Mouse (Mus musculus) stomach, embryonic 14.5 days (tissue): ENCODE measurements around the gene Tmub2. TPM values are rescaled to one million over a fixed set of nuclear protein-coding genes. Genes with fewer than 3 reads are reported as not detected.
A peak's percentile ranks its signal among the peaks of the same experiment; 100 is the strongest.

Source experiments
- ATAC-seq: fragments of 200-750 bp; cut with Nextera tagmentation; 2 replicates; pipeline ENCODE4 v1.8.0; 2017; ENCODE audit warnings: low read depth, moderate TSS enrichment; ENCODE audit not compliant: insufficient number of reproducible peaks, insufficient read depth, low FRiP score
- H3K27ac ChIP-seq: fragments of 300-500 bp; sonication (generic); 2 replicates; pipeline ENCODE4 v1.5.1; 2014; ENCODE audit warnings: mild to moderate bottlenecking, low read length, moderate library complexity, mixed read lengths
- H3K27me3 ChIP-seq: fragments of 300-500 bp; sonication (generic); 2 replicates; pipeline ENCODE4 v1.6.1; 2014; ENCODE audit warnings: low read length, control low read depth, mixed read lengths; ENCODE audit not compliant: control insufficient read depth, insufficient read depth
- H3K36me3 ChIP-seq: fragments of 300-500 bp; sonication (generic); 2 replicates; pipeline ENCODE4 v1.6.1; 2014; ENCODE audit warnings: mild to moderate bottlenecking, control low read depth, low read length, moderate library complexity, mixed read lengths; ENCODE audit not compliant: control insufficient read depth, insufficient read depth
- H3K4me1 ChIP-seq: fragments of 300-500 bp; sonication (generic); 2 replicates; pipeline ENCODE4 v1.6.1; 2014; ENCODE audit warnings: low read length, control low read depth, mixed read lengths; ENCODE audit not compliant: control insufficient read depth, insufficient read depth
- H3K4me2 ChIP-seq: fragments of 300-500 bp; sonication (generic); replicated peaks from 2 replicates; pipeline ENCODE4 v1.6.1; 2014; ENCODE audit warnings: low read depth, low read length, control low read depth
- H3K4me3 ChIP-seq: fragments of 300-500 bp; sonication (generic); 2 replicates; pipeline ENCODE4 v1.5.1; 2014; ENCODE audit warnings: low read depth, low read length, control low read depth
- H3K9ac ChIP-seq: fragments of 300-500 bp; sonication (generic); replicated peaks from 2 replicates; pipeline ENCODE4 v1.6.1; 2014; ENCODE audit warnings: low read depth, mild to moderate bottlenecking, control low read depth, low read length, moderate library complexity, mixed read lengths
- H3K9me3 ChIP-seq: fragments of 300-500 bp; sonication (generic); 2 replicates; pipeline ENCODE4 v1.6.1; 2016; ENCODE audit warnings: low read depth, low read length, control low read depth; ENCODE audit not compliant: control insufficient read depth
- WGBS: fragments of 180-500 bp; shearing (Covaris S2); extraction: QIAGEN DNeasy Blood & Tissue Kit; methylation state at CpG from one replicate; pipeline ENCODE4 v1.1.7; 2014; 5-methylcytosine and 5-hydroxymethylcytosine counted together
- polyA plus RNA-seq: library from polyadenylated mRNA; unstranded; fragments of >200 nt; fragmentation: Nextera tagmentation; extraction: Ambion mirVana; gene quantifications from 2 replicates; pipeline ENCODE4 v1.2.1, GENCODE M21; 2014

Tmub2 gene
- polyA plus RNA-seq, 1 experiment from 2014 or later: 53.0 TPM

DNA sequence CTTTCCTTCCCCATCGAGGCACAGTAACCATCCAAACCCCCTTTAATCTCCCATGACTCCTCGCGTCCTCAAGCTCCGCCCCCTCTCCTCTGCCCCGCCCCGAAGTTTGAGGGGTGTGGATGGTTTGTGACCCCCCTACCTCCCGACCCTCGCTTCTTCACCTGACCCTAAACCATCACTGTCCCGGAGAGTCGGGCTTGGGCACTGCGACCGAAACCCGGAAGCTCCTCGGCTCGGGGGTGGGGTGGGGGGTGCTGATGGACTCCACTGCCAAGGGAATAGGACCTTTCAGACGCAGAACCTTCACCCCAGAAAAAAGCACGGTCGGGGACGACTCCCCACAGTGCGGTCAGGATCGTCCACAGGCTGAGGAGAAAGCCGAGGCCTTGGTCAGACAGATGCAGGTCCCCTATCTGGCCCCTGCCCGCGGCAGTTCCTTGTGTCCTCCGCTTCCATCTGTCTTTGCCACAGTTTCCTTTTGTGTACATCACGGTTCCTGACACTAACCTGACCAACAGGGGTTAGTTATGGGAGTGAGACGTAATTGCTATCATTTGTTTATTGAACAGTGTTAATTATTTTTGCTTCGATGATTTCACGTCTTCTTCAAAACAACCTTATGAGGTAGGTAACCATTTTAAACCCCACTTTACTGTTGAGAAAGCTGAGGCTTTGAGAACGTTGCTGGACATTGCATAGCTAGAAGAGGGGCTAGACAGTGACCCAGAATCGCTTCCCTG, 534 bp downstream of the Tmub2 start:
- H3K4me3 ChIP-seq: peak overlapping the region; percentile 59
- H3K4me2 ChIP-seq: peak overlapping the region; percentile 60
- no peaks in the 10 kb centered on the region for H3K27me3 ChIP-seq
- peak; percentile 69; the same call in 1 of the 2 replicates for ATAC-seq
- no peaks in the 10 kb centered on the region for H3K9me3 ChIP-seq
- peaks cover 7% of the 10 kb centered on the region; the same call in 1 of the 2 replicates for H3K4me1 ChIP-seq
- H3K27ac ChIP-seq: peak overlapping the region; percentile 79
- WGBS: 3% methylated on average over 31 of the region's 31 CpGs
- H3K36me3 ChIP-seq: peaks cover 19% of the 10 kb centered on the region
- H3K9ac ChIP-seq: peak overlapping the region; percentile 57

DNA sequence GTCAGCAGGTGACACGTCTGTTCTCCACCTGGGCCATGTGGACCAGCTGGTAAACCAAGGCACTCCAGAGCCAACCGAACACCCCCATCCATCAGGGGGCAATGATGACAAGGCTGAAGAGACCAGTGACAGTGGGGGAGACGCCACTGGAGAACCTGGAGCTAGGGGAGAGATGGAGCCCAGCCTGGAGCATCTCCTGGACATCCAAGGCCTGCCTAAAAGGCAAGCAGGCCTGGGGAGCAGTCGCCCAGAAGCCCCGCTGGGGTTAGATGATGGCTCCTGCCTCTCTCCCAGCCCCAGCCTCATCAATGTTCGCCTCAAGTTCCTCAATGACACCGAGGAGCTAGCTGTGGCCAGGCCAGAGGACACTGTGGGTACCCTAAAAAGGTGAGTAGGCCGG, 2.8 kb downstream of the Tmub2 start:
- H3K4me3 ChIP-seq: no peak overlapping the region
- H3K4me1 ChIP-seq: peaks cover 7% of the 10 kb centered on the region; the same call in 1 of the 2 replicates
- no peak for ATAC-seq
- no peak overlapping the region for H3K27ac ChIP-seq
- no peaks in the 10 kb centered on the region for H3K9me3 ChIP-seq
- peaks cover 41% of the 10 kb centered on the region for H3K36me3 ChIP-seq
- WGBS: 84% methylated on average over 8 of the region's 8 CpGs
- no peak overlapping the region for H3K4me2 ChIP-seq
- no peak overlapping the region for H3K9ac ChIP-seq
- H3K27me3 ChIP-seq: no peaks in the 10 kb centered on the region

DNA sequence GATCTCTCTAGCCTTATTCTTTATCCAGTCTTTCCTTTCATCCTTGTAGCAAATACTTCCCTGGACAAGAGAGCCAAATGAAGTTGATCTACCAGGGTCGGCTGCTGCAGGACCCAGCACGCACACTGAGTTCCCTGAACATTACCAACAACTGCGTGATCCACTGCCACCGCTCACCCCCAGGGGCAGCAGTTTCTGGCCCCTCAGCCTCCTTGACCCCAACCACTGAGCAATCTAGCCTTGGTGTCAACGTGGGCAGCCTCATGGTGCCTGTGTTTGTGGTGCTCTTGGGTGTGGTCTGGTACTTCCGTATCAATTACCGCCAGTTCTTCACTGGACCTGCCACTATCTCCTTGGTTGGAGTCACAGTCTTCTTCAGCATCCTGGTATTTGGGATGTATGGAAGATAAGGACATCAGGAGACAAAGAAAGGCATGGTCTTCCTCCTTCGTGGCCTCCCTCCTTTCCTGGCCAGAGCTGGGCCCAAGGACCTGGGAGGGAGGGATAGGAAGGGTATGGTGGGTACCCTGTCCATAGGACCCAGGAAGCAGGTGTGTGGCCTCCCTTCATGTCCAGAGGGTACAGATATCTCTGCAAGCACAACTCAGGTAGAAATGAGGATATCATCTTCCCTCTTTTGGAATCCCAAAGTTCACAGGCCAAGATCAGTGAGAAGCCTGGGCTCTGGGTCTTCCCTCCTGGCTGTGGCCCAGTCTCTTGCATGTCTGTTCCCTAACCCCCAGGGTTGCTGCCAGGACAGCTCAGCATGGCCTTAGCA, 3.5 kb downstream of the Tmub2 start:
- no peak overlapping the region for H3K4me2 ChIP-seq
- no peak overlapping the region for H3K27ac ChIP-seq
- H3K4me3 ChIP-seq: no peak overlapping the region
- 86% methylated on average over 8 of the region's 8 CpGs for WGBS
- H3K4me1 ChIP-seq: peaks cover 7% of the 10 kb centered on the region; the same call in 1 of the 2 replicates
- H3K36me3 ChIP-seq: peaks cover 49% of the 10 kb centered on the region
- H3K9me3 ChIP-seq: no peaks in the 10 kb centered on the region
- H3K9ac ChIP-seq: no peak overlapping the region
- H3K27me3 ChIP-seq: no peaks in the 10 kb centered on the region
- no peak for ATAC-seq

DNA sequence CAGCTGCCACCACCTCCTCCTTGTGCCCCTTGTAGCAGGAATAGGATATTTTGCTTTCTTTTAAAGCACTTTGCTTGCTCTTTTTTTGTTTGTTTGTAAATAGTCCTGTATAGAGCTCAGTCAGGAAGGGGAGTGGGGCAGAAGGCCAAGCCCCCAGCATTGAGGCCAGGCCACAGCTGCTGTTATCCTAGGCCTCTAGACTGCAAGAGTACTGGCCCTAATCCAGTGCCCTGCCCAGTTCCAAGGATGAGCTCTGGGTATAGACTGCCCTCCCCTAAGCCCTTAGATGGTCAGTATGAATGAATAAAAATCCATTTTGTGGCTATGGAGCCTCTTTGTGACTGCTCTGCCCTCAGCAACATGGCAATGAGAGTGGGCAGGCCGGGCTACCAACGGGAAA, 4.2 kb downstream of the Tmub2 start:
- Histone ChIP-seq H3K4me1 (peaks cover 7% of the 10 kb centered on the region; the same call in 1 of the 2 replicates), H3K9ac (no peak overlapping the region), H3K4me2 (no peak overlapping the region), H3K36me3 (peaks cover 51% of the 10 kb centered on the region), H3K9me3 (no peaks in the 10 kb centered on the region), H3K27me3 (no peaks in the 10 kb centered on the region), H3K4me3 (no peak overlapping the region), H3K27ac (no peak overlapping the region)
- no peak for ATAC-seq
- WGBS: 71% methylated on average over 2 of the region's 2 CpGs

DNA sequence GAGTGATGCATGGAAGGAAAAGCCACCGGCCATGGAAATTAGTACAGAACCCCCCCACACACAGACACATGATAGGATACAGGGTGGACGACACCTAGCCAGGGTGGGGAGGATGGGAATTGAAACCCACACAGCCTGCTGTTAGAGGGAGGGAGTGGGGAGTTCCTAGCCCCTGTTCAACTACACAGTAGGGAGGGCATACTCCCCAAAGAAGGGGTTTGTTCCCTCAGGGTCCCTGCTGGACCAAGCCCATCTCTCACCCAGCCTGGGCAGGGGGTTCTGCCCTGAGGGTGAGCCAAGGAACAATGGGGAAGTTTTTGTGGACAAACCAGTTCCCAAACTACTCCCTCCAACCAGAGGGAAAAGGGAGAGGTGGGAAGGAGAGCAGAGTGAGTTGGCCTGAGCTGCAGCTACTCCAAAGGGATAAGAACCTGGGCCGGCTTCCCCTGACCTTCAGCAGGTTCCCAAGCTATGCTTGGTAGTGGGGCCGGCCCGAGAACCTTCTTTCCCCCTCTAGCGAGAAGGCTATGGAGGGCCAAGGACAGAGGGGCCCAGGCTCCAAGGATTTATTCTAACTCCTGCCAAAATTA, 4.9 kb downstream of the Tmub2 start:
- peaks cover 51% of the 10 kb centered on the region for H3K36me3 ChIP-seq
- H3K27ac ChIP-seq: no peak overlapping the region
- H3K4me2 ChIP-seq: no peak overlapping the region
- H3K27me3 ChIP-seq: no peaks in the 10 kb centered on the region
- no peaks in the 10 kb centered on the region for H3K9me3 ChIP-seq
- 49% methylated on average over 6 of the region's 6 CpGs for WGBS
- H3K4me1 ChIP-seq: peaks cover 7% of the 10 kb centered on the region
- ATAC-seq: no peak
- H3K4me3 ChIP-seq: no peak overlapping the region
- H3K9ac ChIP-seq: no peak overlapping the region

DNA sequence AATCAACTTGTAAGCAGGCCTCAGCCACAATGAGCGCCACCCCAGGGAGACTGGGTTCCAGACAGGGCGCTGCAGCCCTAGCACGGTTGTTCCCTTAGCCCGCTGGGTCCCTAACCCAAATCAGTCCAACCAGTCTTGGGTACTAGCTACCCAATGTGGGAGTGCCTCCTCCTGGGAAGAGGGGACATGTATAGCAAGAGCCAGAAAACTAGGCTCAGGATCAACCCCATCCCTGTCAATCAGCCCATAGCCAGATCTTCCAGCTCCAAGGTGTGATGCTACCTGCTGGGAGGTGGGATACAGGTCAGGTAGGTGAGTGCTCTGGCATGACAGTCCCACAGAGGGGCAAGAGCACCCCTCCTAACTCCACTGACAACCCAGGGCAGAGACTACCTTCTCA, 5.4 kb downstream of the Tmub2 start:
- peaks cover 12% of the 10 kb centered on the region for H3K4me1 ChIP-seq

DNA sequence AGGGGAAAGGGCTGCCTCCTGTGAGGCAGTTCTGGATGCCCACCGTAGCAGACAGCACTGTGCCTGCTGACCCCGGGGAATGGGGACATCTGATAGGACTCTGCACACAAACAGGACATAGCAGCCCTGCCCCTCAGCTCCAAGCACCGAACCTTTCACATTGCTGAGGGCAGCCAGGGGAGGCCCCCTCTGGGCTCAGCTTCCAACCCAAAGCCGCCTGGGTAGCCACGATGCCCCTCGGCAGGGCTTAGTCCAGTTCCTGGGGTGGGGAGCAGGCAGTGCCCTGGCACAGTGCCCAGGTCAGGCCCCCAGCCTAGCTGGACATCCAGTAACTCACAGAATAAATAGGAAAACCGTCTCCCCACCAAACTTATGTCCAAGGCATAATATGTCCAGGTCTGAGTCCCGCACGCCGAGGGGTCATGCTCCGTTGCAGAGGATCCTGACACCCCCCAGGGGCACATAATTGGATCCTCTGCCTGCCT, 6.4 kb downstream of the Tmub2 start:
- ATAC-seq: no peak
- peaks cover 51% of the 10 kb centered on the region for H3K36me3 ChIP-seq

More for the DNA sequence above, 5.4 kb downstream of the Tmub2 start:
- no peak overlapping the region for H3K4me2 ChIP-seq
- H3K27ac ChIP-seq: no peak overlapping the region
- WGBS: 77% methylated on average over 4 of the region's 4 CpGs
- no peak for ATAC-seq
- no peak overlapping the region for H3K9ac ChIP-seq
- peaks cover 51% of the 10 kb centered on the region for H3K36me3 ChIP-seq
- H3K27me3 ChIP-seq: no peaks in the 10 kb centered on the region
- no peak overlapping the region for H3K4me3 ChIP-seq
- H3K9me3 ChIP-seq: no peaks in the 10 kb centered on the region

DNA sequence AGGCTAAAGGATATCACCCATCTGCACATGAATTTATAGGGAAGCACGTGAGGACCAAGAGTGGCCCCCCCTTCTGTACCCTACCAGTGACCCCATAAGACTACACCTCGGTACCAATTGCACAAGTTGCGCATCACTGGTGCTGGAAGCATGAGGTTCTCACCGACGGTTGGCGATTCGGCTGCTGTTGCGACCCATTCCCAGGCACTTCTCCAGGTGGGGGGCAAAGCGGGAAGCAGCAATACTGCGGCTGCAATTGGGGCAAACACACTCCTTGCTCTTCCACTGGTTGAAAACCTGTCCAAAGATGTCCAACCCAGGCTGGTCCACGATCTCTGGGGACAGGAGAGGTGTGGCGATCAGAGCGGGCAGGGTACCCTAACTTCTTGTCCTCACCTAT, 9.2 kb downstream of the Tmub2 start:
- H3K36me3 ChIP-seq: peaks cover 37% of the 10 kb centered on the region
- H3K4me3 ChIP-seq: no peak overlapping the region
- peaks cover 8% of the 10 kb centered on the region for H3K4me1 ChIP-seq
- 0 out of 2 replicates have a peak overlapping the region, but pooled peaks have one; percentile 15 for H3K27ac ChIP-seq
- H3K9me3 ChIP-seq: no peaks in the 10 kb centered on the region
- ATAC-seq: no peak
- H3K27me3 ChIP-seq: no peaks in the 10 kb centered on the region
- no peak overlapping the region for H3K9ac ChIP-seq
- 93% methylated on average over 13 of the region's 13 CpGs for WGBS
- no peak overlapping the region for H3K4me2 ChIP-seq

More for the DNA sequence above, 6.4 kb downstream of the Tmub2 start:
- no peak overlapping the region for H3K27ac ChIP-seq
- 84% methylated on average over 11 of the region's 11 CpGs for WGBS
- no peak overlapping the region for H3K4me3 ChIP-seq
- H3K4me2 ChIP-seq: no peak overlapping the region
- no peaks in the 10 kb centered on the region for H3K9me3 ChIP-seq
- H3K27me3 ChIP-seq: no peaks in the 10 kb centered on the region
- peaks cover 10% of the 10 kb centered on the region for H3K4me1 ChIP-seq
- H3K9ac ChIP-seq: no peak overlapping the region
